Mouse (Mus musculus) embryonic facial prominence, embryonic 11.5 days (tissue): ENCODE data around the gene Gm5483. TPM values are rescaled to one million over a fixed set of nuclear protein-coding genes. Genes with fewer than 3 reads are reported as not detected.
"Not testable (repeated sequence)": the region's sequence is repeated elsewhere in the genome, so short reads cannot be mapped to it uniquely, and the experiment has no call there.

Experiments
- ATAC-seq: fragments of 200-750 bp; cut with Nextera tagmentation; replicated peaks from 2 replicates; pipeline ENCODE4 v1.8.0; 2017; ENCODE audit warnings: low read depth; ENCODE audit not compliant: insufficient number of reproducible peaks, low FRiP score, low TSS enrichment
- DNase-seq: peaks from one replicate; pipeline ENCODE4 v3.0.0-alpha.2; 2015; ENCODE audit warnings: low spot score
- H3K27ac ChIP-seq: fragments of 300-500 bp; sonication (generic); replicated peaks from 2 replicates; pipeline ENCODE4 v1.5.1; 2014; ENCODE audit warnings: mild to moderate bottlenecking, low read depth, low read length, control low read depth
- H3K27me3 ChIP-seq: fragments of 300-500 bp; sonication (generic); 2 replicates; pipeline ENCODE4 v1.6.1; 2014; ENCODE audit warnings: mild to moderate bottlenecking, low read length, moderate library complexity, mixed read lengths; ENCODE audit not compliant: control insufficient read depth, insufficient read depth
- H3K36me3 ChIP-seq: fragments of 300-500 bp; sonication (generic); replicated peaks from 2 replicates; pipeline ENCODE4 v1.6.1; 2014; ENCODE audit warnings: low read depth, mild to moderate bottlenecking, low read length, moderate library complexity, mixed read lengths; ENCODE audit not compliant: control insufficient read depth, insufficient read depth
- H3K4me1 ChIP-seq: fragments of 300-500 bp; sonication (generic); 2 replicates; pipeline ENCODE4 v1.6.1; 2014; ENCODE audit warnings: low read length, mixed read lengths; ENCODE audit not compliant: control insufficient read depth, insufficient read depth
- H3K4me2 ChIP-seq: fragments of 300-500 bp; sonication (generic); 2 replicates; pipeline ENCODE4 v1.6.1; 2014; ENCODE audit warnings: low read depth, mild to moderate bottlenecking, control low read depth, low read length, moderate library complexity
- H3K4me3 ChIP-seq: fragments of 300-500 bp; sonication (generic); 2 replicates; pipeline ENCODE4 v1.5.1; 2014; ENCODE audit warnings: low read depth, low read length, control low read depth
- H3K9ac ChIP-seq: fragments of 300-500 bp; sonication (generic); replicated peaks from 2 replicates; pipeline ENCODE4 v1.6.1; 2014; ENCODE audit warnings: mild to moderate bottlenecking, control low read depth, low read length
- H3K9me3 ChIP-seq: fragments of 300-500 bp; sonication (generic); replicated peaks from 2 replicates; pipeline ENCODE4 v1.6.1; 2016; ENCODE audit warnings: mild to moderate bottlenecking, low read length, inconsistent platforms, mixed read lengths; ENCODE audit not compliant: control insufficient read depth
- WGBS: fragments of 180-500 bp; shearing (Covaris S2); extraction: QIAGEN DNeasy Blood & Tissue Kit; methylation state at CpG from one replicate; pipeline ENCODE4 v1.1.7; 2014; 5-methylcytosine and 5-hydroxymethylcytosine counted together
- polyA plus RNA-seq: library from polyadenylated mRNA; unstranded; fragments of >200 nt; fragmentation: Nextera tagmentation; extraction: Ambion mirVana; gene quantifications from 2 replicates; pipeline ENCODE4 v1.2.1, GENCODE M21; 2014

The Gm5483 gene
- 1.6 and 2.3 TPM in 2 replicates for polyA plus RNA-seq

DNA sequence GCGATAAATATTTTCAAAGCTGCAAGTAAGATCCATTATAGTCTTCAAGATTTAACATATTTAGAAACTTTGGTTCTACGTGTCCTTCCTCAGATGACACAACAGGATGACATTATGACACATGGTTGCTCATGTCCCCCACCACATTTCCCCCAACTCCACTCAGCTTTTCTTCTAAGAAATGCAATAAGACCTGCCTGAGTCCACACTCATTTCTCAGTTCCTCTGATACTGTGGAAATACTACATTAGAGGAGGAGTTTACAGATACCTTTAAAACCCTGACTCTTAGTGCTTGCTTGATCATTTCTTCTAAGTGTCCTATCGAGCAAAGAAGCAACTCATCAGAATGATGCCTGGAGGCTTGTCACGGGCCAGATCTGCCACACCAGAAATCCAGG lies at the start of gene Gm5483:
Gene Gm5483, plus strand, starts transcription at position 301 of the 400 bp plus-strand sequence.
- ATAC-seq, H3K9me3 ChIP-seq, H3K36me3 ChIP-seq, H3K27me3 ChIP-seq, H3K4me2 ChIP-seq, H3K27ac ChIP-seq, H3K4me3 ChIP-seq, H3K9ac ChIP-seq, DNase-seq, H3K4me1 ChIP-seq: not testable (repeated sequence)
- 85% methylated on average over 4 of the region's 4 CpGs for WGBS

DNA sequence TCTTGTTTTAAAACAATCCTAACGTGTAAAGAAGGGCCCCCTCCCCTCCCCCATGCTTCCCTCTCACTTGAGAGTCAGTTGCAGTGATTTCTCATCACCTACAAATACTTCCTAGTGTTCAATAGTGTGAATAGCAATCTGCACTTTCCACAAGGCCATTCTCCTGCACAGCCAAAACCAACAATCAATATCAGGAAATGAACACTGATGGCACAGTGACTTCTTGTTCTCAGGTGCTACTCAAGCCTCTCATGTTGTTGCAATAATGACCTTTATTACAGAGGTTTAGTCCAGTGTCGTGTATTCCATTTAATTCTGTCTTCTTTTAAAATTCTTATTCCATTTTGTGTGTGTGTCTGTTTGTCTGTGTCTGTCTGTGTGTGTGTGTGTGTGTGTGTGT lies 45.8 kb upstream of the Gm5483 start:
- H3K27ac ChIP-seq: no peak overlapping the region
- DNase-seq (no peak), ATAC-seq (no peak)
- H3K4me2 ChIP-seq: no peak overlapping the region
- no peaks in the 10 kb centered on the region for H3K4me1 ChIP-seq
- H3K36me3 ChIP-seq: no peaks in the 10 kb centered on the region
- H3K9me3 ChIP-seq: no peaks in the 10 kb centered on the region
- no peak overlapping the region for H3K9ac ChIP-seq
- H3K4me3 ChIP-seq: no peak overlapping the region
- H3K27me3 ChIP-seq: no peaks in the 10 kb centered on the region
- 81% methylated on average over 2 of the region's 2 CpGs for WGBS

DNA sequence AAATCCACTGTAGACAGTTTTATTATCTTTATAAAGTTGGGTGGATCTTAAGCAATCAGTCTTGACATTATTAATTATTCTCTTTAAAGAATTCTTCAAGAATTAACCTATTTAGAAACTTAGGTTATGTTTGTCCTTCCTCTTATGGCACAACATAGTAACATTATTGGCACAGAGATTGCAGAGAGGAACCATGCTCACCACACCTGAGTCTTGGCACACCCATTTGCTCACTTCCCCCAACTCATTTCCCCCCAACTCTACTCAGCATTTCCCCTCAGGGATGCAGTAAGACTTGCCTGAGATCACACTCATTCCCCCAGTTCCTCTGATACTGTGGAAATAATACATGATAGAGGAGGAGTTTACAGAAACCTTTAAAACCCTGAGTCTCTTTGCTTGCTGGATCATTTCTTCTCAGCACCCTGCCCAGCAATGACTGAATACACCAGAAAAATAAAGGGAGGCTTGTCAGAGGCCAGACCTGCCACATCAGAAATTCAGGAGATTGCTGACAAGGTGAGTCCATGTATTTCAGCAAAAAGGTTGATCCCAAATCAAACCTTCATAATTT lies 27.5 kb upstream of the Gm5483 start, which contains the start of gene Stfa2l1:
Gene Stfa2l1, plus strand, starts transcription at position 410 of the 574 bp plus-strand sequence.
- H3K36me3 ChIP-seq: no peaks in the 10 kb centered on the region
- H3K4me2 ChIP-seq: no peak within 1 kb of the TSS
- H3K9ac ChIP-seq: no peak within 1 kb of the TSS
- H3K4me3 ChIP-seq: no peak within 1 kb of the TSS
- no peak within 1 kb of the TSS for H3K27ac ChIP-seq
- no peak for DNase-seq
- no peaks in the 10 kb centered on the region for H3K27me3 ChIP-seq
- no peaks in the 10 kb centered on the region for H3K4me1 ChIP-seq
- ATAC-seq: no peak
- no peaks in the 10 kb centered on the region for H3K9me3 ChIP-seq

DNA sequence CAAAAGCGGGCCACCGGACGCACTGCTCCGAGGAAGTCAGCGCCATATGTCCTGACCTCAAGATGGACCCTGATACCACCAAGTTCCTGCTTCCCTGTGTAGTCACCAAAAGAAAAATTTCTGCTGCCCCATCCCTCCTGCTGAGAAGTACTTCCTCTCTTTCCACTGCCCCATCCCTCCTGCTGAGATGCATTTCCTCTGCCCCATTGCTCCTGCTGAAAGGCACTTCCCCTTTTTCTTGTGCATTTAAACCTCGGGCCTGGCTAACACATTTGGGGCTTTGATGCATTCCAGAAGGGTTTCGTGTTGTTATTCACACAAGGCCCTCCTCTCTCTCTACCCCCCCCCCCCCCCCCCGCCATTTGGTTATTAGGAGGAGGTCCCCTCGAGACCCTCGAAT lies 16.2 kb upstream of the Gm5483 start:
- WGBS: 91% methylated on average over 9 of the region's 10 CpGs
- not testable (repeated sequence) for DNase-seq, H3K4me1 ChIP-seq, ATAC-seq, H3K9ac ChIP-seq, H3K27me3 ChIP-seq, H3K9me3 ChIP-seq, H3K4me2 ChIP-seq, H3K4me3 ChIP-seq, H3K27ac ChIP-seq, H3K36me3 ChIP-seq

DNA sequence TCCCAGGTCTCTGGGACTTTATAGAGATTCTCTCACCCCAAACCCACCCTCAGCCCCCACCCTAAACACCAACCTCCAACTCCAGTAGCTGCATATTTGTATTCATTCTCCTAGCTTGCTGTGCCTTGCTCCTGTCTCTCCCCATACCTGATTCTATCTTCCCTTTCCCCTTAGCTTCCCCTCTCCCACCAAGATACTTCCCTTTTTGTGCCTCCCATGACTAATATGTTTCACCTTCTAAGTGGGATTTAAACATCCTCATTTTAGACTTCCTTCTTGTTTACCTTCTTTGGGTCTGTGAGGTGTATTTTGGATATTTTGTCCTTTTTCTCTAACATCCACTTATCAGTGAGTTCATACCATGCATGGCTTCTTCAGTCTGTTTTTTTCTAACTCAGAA lies 7.9 kb upstream of the Gm5483 start:
- H3K9ac ChIP-seq: no peak overlapping the region
- H3K36me3 ChIP-seq: no peaks in the 10 kb centered on the region
- H3K27me3 ChIP-seq: no peaks in the 10 kb centered on the region
- H3K9me3 ChIP-seq: no peaks in the 10 kb centered on the region
- no peak overlapping the region for H3K4me3 ChIP-seq
- H3K27ac ChIP-seq: no peak overlapping the region
- no peak for ATAC-seq
- DNase-seq: no peak
- no peaks in the 10 kb centered on the region for H3K4me1 ChIP-seq
- no peak overlapping the region for H3K4me2 ChIP-seq

DNA sequence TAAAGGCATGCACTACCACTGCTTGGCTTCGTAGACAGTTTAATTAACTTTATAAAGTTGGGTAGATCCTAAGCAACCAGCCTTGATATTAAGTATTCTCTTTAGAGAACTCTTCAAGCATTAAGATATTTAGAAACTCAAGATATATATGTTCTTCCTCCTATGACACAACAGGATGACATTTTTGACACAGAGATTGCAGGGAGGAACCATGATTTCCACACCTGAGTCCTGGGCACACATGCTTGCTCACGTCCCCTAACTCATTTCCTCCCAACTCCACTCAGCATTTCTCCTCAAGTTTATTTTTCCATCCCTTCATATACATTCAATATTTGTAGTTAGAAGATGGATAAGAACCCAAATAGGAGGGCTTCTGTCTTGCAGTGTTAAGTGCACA lies 4.1 kb upstream of the Gm5483 start:
- H3K4me2 ChIP-seq: no peak overlapping the region
- H3K27me3 ChIP-seq: no peaks in the 10 kb centered on the region
- 78% methylated on average over 2 of the region's 2 CpGs for WGBS
- no peak for DNase-seq
- H3K36me3 ChIP-seq: no peaks in the 10 kb centered on the region
- ATAC-seq: no peak
- no peaks in the 10 kb centered on the region for H3K4me1 ChIP-seq
- no peak overlapping the region for H3K9ac ChIP-seq
- H3K27ac ChIP-seq: no peak overlapping the region
- H3K9me3 ChIP-seq: no peaks in the 10 kb centered on the region
- H3K4me3 ChIP-seq: no peak overlapping the region

DNA sequence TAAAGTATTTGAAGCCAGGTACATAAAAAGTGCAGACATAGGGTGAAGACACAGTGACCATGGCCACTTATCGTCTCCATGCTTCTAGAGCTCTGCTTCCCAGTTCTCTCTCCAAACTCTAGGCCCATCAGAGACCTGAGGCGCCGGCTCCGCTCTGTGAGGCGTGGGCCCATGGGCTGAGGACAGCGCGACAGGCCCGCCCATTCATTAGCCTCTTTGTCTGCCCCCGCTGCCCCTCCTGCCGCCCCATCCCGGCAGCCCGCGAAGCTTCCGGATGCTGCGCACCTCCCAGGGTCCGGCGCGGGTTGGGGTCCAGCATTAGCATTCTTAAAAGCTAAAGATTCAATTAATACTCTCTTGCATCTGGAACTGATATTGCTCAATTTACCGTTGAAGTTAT lies 15.2 kb downstream of the Gm5483 start:
- H3K4me2 ChIP-seq: no peak overlapping the region; the same call in 1 of the 2 replicates
- H3K36me3 ChIP-seq: no peaks in the 10 kb centered on the region
- no peak overlapping the region for H3K4me3 ChIP-seq
- no peak for ATAC-seq
- 45% methylated on average over 19 of the region's 19 CpGs for WGBS
- no peaks in the 10 kb centered on the region for H3K27me3 ChIP-seq
- no peak overlapping the region for H3K27ac ChIP-seq
- H3K9me3 ChIP-seq: no peaks in the 10 kb centered on the region
- no peak overlapping the region for H3K9ac ChIP-seq
- H3K4me1 ChIP-seq: no peaks in the 10 kb centered on the region
- peak; percentile 6 for DNase-seq

DNA sequence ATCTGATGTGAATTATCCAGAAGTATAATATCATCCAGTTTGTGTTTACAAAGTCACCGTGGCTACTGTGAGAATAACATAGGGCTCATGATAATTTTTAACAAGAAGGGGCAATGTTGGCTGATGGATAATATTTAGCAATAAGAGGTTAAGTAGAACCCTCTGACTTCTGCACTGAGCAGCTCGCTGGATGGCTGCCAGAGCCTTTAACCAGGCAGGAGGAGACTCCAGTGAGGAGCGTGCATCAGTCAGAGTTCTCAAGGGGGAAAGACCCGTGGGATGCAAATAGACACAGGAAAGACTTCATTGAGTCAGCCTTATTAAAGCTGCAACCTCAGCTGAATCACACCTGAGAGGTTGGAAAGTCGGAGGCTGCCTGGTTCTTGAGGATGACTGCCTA lies 19.8 kb downstream of the Gm5483 start:
- H3K9ac ChIP-seq: no peak overlapping the region
- no peaks in the 10 kb centered on the region for H3K9me3 ChIP-seq
- 79% methylated on average over 5 of the region's 5 CpGs for WGBS
- H3K27ac ChIP-seq: no peak overlapping the region
- no peak for ATAC-seq
- no peaks in the 10 kb centered on the region for H3K27me3 ChIP-seq
- H3K4me2 ChIP-seq: no peak overlapping the region
- H3K36me3 ChIP-seq: no peaks in the 10 kb centered on the region
- DNase-seq: no peak
- H3K4me1 ChIP-seq: no peaks in the 10 kb centered on the region
- no peak overlapping the region for H3K4me3 ChIP-seq
